Mouse (Mus musculus) kidney, embryonic 14.5 days (tissue): ENCODE measurements at regions not wholly inside any gene's neighbourhood (a gene's known extent, or its start where the extent isn't known, plus 50 kb on each side); places are given as distances from the start of the nearest gene placed in this dataset.
A peak's percentile ranks its signal among the peaks of the same experiment; 100 is the strongest.

ENCODE experiments used
- ATAC-seq: fragments of 200-750 bp; cut with Nextera tagmentation; 2 replicates; pipeline ENCODE4 v1.8.0; 2017; ENCODE audit warnings: moderate number of reproducible peaks, mild to moderate bottlenecking, moderate TSS enrichment, moderate library complexity; ENCODE audit not compliant: low FRiP score, low TSS enrichment
- H3K27ac ChIP-seq: fragments of 300-500 bp; sonication (generic); 2 replicates; pipeline ENCODE4 v1.5.1; 2014; ENCODE audit warnings: low read depth, mild to moderate bottlenecking, low read length, moderate library complexity, mixed read lengths
- H3K27me3 ChIP-seq: fragments of 300-500 bp; sonication (generic); 2 replicates; pipeline ENCODE4 v1.6.1; 2014; ENCODE audit warnings: mild to moderate bottlenecking, low read length; ENCODE audit not compliant: control insufficient read depth, insufficient read depth
- H3K36me3 ChIP-seq: fragments of 300-500 bp; sonication (generic); 2 replicates; pipeline ENCODE4 v1.6.1; 2014; ENCODE audit warnings: low read length, mixed read lengths; ENCODE audit not compliant: control insufficient read depth, insufficient read depth
- H3K4me1 ChIP-seq: fragments of 300-500 bp; sonication (generic); 2 replicates; pipeline ENCODE4 v1.6.1; 2014; ENCODE audit warnings: low read length, mixed read lengths; ENCODE audit not compliant: control insufficient read depth, insufficient read depth
- H3K4me2 ChIP-seq: fragments of 300-500 bp; sonication (generic); replicated peaks from 2 replicates; pipeline ENCODE4 v1.6.1; 2014; ENCODE audit warnings: low read depth, mild to moderate bottlenecking, low read length
- H3K4me3 ChIP-seq: fragments of 300-500 bp; sonication (generic); 2 replicates; pipeline ENCODE4 v1.5.1; 2014; ENCODE audit warnings: mild to moderate bottlenecking, low read length
- H3K9ac ChIP-seq: fragments of 300-500 bp; sonication (generic); 2 replicates; pipeline ENCODE4 v1.6.1; 2014; ENCODE audit warnings: low read depth, mild to moderate bottlenecking, low read length, moderate library complexity
- H3K9me3 ChIP-seq: fragments of 300-500 bp; sonication (generic); 2 replicates; pipeline ENCODE4 v1.6.1; 2016; ENCODE audit warnings: low read length; ENCODE audit not compliant: control insufficient read depth
- WGBS: fragments of 180-500 bp; shearing (Covaris S2); extraction: QIAGEN DNeasy Blood & Tissue Kit; methylation state at CpG from one replicate; pipeline ENCODE4 v1.1.7; 2014; 5-methylcytosine and 5-hydroxymethylcytosine counted together

DNA sequence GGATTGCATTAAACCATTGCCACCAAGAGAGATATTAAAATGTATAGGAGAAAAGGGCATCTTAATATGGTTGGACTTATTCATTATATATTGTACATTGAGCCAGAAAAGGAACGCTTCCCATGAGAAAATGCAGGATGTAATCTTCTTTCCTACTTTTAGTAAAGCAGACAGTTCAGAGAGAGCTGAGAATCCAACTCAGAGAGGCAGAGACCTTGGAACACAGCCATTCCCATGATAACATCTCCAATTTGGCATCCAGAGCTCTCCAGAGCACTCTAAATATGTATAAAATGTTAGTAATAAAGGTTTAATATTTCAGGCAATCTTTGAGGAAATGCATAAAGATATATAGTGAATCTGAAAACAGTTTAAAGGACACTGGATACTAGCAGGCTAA, 199.3 kb upstream of the Asb5 start:
- Histone ChIP-seq H3K4me3 (no peak overlapping the region), H3K4me1 (no peaks in the 10 kb centered on the region), H3K36me3 (no peaks in the 10 kb centered on the region), H3K9ac (no peak overlapping the region), H3K27ac (no peak overlapping the region), H3K4me2 (no peak overlapping the region), H3K9me3 (no peaks in the 10 kb centered on the region), H3K27me3 (no peaks in the 10 kb centered on the region)
- 81% methylated on average over 1 of the region's 1 CpGs for WGBS
- no peak for ATAC-seq

GRCm38 (mm10) chr8:54331883-54332282, 197.5 kb upstream of the Asb5 start:
- H3K4me1 ChIP-seq = no peaks in the 10 kb centered on the region
- no peaks in the 10 kb centered on the region for H3K27me3 ChIP-seq
- no peak for ATAC-seq
- H3K4me2 ChIP-seq = no peak overlapping the region
- H3K9ac ChIP-seq = no peak overlapping the region
- H3K36me3 ChIP-seq = no peaks in the 10 kb centered on the region
- no peak overlapping the region for H3K27ac ChIP-seq
- no peak overlapping the region for H3K4me3 ChIP-seq
- no peaks in the 10 kb centered on the region for H3K9me3 ChIP-seq
- 9% methylated on average over 1 of the region's 1 CpGs for WGBS

DNA sequence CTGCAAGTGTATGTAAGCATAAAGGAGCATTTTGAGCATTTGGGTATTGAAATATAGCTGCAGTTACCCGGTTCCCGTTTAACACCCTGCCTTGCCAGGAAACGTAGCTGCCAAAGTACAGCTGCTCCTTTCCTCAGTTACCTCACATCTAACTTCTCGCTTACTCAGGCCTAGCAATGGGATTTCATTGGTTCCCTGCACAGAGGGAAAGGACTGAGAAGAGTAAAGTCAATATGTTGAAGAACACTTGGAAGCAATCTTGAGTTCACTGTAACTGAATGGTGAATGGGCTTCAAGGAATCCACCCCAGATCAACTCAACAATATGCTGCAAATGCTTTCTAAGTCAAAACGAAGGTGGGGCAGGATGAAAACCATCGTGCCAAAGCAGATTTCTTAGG, 178.3 kb upstream of the Asb5 start:
- Histone ChIP-seq H3K4me3 (no peak overlapping the region), H3K9ac (no peak overlapping the region), H3K4me2 (no peak overlapping the region), H3K27ac (no peak overlapping the region), H3K9me3 (no peaks in the 10 kb centered on the region), H3K36me3 (no peaks in the 10 kb centered on the region), H3K27me3 (no peaks in the 10 kb centered on the region), H3K4me1 (no peaks in the 10 kb centered on the region)
- ATAC-seq = no peak
- 85% methylated on average over 6 of the region's 6 CpGs for WGBS

DNA sequence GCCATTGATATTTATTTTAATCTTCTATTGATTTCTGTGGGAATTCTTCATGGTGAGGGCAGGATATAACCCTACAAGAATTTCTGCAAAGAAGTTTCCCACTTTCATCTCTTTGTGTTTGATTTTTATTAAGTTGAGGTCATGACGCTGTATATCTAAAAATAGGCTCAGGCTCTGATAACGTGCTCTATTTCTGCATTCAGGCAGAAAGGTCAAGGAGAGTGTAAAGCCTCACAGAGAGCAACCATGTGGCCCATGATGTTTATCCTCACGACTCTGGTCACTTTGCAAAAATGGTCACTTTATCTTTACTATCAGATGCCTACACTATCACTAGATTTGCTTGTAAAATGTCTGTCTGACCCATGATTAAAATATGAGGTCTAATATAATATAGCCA, 167.7 kb upstream of the Asb5 start:
- H3K4me1 ChIP-seq = no peaks in the 10 kb centered on the region
- WGBS = 44% methylated on average over 3 of the region's 3 CpGs
- no peak for ATAC-seq
- no peaks in the 10 kb centered on the region for H3K36me3 ChIP-seq
- no peaks in the 10 kb centered on the region for H3K9me3 ChIP-seq
- no peak overlapping the region for H3K4me2 ChIP-seq
- no peak overlapping the region for H3K4me3 ChIP-seq
- H3K27ac ChIP-seq = no peak overlapping the region
- H3K9ac ChIP-seq = no peak overlapping the region
- H3K27me3 ChIP-seq = no peaks in the 10 kb centered on the region

- Histone ChIP-seq H3K4me3 (no peak overlapping the region), H3K9ac (no peak overlapping the region), H3K4me1 (no peaks in the 10 kb centered on the region), H3K9me3 (no peaks in the 10 kb centered on the region), H3K27ac (no peak overlapping the region), H3K4me2 (no peak overlapping the region), H3K36me3 (no peaks in the 10 kb centered on the region), H3K27me3 (no peaks in the 10 kb centered on the region)
- no peak for ATAC-seq
- 91% methylated on average over 4 of the region's 4 CpGs for WGBS
These were observed 158.9 kb upstream of the Asb5 start for GRCm38 (mm10) chr8:54370501-54370900.

GRCm38 (mm10) chr8:54371073-54371472, 158.3 kb upstream of the Asb5 start:
- no peak overlapping the region for H3K27ac ChIP-seq
- WGBS = 12% methylated on average over 2 of the region's 2 CpGs
- no peak overlapping the region for H3K4me3 ChIP-seq
- H3K36me3 ChIP-seq = no peaks in the 10 kb centered on the region
- H3K4me1 ChIP-seq = no peaks in the 10 kb centered on the region
- H3K9me3 ChIP-seq = no peaks in the 10 kb centered on the region
- no peak overlapping the region for H3K9ac ChIP-seq
- H3K4me2 ChIP-seq = no peak overlapping the region
- ATAC-seq = no peak
- no peaks in the 10 kb centered on the region for H3K27me3 ChIP-seq

DNA sequence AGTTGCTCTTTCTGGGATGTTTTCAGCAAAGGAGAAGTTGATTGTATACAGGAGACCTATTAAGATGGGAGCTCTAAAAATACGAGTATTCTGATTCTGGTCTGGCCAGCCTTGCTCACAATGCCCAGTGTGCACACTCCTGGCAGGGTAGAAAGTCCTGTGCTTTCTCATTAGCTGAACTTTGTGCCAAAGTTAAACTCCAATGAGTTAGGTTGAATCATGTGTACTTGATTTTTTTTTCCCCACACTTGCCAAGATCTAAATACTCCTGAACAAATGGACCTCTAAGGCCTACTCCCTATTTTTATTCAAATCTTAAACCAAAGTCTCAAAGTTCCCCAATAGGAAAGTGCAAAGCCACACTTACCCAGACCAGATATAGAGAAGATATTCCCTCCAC, 156.5 kb upstream of the Asb5 start:
- Histone ChIP-seq H3K27me3 (no peaks in the 10 kb centered on the region), H3K9ac (no peak overlapping the region), H3K4me3 (no peak overlapping the region), H3K4me1 (no peaks in the 10 kb centered on the region), H3K4me2 (no peak overlapping the region), H3K36me3 (no peaks in the 10 kb centered on the region), H3K27ac (no peak overlapping the region), H3K9me3 (no peaks in the 10 kb centered on the region)
- no peak for ATAC-seq
- 82% methylated on average over 1 of the region's 1 CpGs for WGBS

- Histone ChIP-seq H3K27me3 (no peaks in the 10 kb centered on the region), H3K27ac (no peak overlapping the region), H3K4me3 (no peak overlapping the region), H3K4me2 (no peak overlapping the region), H3K36me3 (no peaks in the 10 kb centered on the region), H3K9me3 (no peaks in the 10 kb centered on the region), H3K4me1 (no peaks in the 10 kb centered on the region), H3K9ac (no peak overlapping the region)
- WGBS = 74% methylated on average over 3 of the region's 3 CpGs
- ATAC-seq = no peak
These were observed 153.8 kb upstream of the Asb5 start for GRCm38 (mm10) chr8:54375373-54376098.

DNA sequence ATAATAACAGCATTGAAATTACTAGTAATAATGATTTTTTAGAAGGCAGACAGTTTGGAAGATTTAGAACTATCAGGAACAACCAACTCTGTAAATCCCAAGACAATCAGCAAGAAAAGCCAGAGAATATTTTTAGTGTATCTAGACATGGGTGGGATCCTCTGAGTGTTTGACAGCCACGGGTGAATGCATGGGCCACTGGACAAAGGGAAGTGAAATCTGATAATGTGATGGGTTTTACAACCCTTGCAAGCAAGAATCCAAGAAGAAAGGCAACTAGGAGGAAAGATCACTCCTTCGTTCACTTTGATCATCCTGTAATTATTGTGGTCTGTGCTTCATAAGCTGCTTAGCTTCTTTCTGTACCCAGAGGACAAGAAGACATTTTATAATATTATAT, 149.2 kb upstream of the Asb5 start:
- Histone ChIP-seq H3K27me3 (no peaks in the 10 kb centered on the region), H3K4me3 (no peak overlapping the region), H3K36me3 (no peaks in the 10 kb centered on the region), H3K9me3 (no peaks in the 10 kb centered on the region), H3K4me1 (no peaks in the 10 kb centered on the region), H3K4me2 (no peak overlapping the region), H3K27ac (no peak overlapping the region), H3K9ac (no peak overlapping the region)
- ATAC-seq = peak; percentile 79; the same call in 1 of the 2 replicates
- 10% methylated on average over 2 of the region's 2 CpGs for WGBS
